Mouse (Mus musculus) T-helper 17 cell (primary cell): ENCODE data around the gene Xrcc2.

Experiments used
- in situ Hi-C, 2 experiments: fragments of 300-600 bp; cut with MboI, MseI; formaldehyde crosslinking; loops; 1 replicate in 1 of 2; 2 replicates in 1 of 2; pipeline ENCODE4 v1.15.1; 2025; ENCODE audit warnings: high pct_unique_total_duplicates in 2 of 2

The Xrcc2 gene

DNA sequence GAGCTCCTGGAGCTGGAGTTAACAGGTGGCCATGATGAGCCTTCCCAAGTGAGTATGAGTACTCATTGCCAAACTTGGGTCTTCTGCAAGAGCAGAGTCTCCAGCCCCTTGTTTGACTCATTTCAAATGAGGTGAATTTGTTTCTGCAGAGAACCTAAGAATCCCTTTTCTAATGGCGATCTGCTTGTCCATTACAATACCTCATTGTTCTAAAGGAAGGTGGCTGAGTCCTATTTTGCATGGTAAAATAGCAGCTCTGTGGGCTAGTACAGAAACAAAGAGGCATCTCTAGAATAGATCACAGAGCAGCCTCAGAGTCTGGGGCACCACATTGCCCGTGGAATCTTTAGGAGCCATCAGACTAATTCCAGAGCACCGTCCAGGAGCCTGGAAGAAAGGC is 34.6 kb downstream of the Xrcc2 start:
- in situ Hi-C loops: loop anchor here in 1 of 2 experiments (10.0 kb wide), 1 partner anchor 1666 kb away; no protein-coding TSS in a partner anchor

DNA sequence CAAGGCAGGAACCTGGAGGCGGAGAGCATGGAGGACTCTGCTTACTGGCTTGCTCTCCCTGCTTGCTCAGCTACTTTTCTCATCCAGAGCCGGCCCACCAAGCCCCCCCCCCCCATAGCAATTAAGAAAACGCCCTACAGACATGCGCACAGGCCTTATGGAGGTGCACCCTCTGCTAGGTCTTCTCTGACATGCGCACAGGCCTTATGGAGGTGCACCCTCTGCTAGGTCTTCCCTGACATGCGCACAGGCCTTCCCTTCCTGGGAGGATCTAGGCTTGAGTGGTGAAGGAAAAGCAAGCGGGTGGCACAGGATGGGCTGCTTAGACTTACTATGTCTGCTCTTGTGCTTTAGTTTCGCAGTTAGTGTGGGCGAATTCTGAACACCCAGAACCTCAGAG is 37.3 kb downstream of the Xrcc2 start:
- in situ Hi-C loops: no loop called here

- in situ Hi-C loops: no loop called here
Measured at GRCm38 (mm10) chr5:25666684-25667083, 38.9 kb downstream of the Xrcc2 start.

- in situ Hi-C loops: no loop called here
Measured at GRCm38 (mm10) chr5:25666108-25666507, 39.5 kb downstream of the Xrcc2 start.

- in situ Hi-C loops: no loop called here
Measured at GRCm38 (mm10) chr5:25665516-25665915, 40.1 kb downstream of the Xrcc2 start.

DNA sequence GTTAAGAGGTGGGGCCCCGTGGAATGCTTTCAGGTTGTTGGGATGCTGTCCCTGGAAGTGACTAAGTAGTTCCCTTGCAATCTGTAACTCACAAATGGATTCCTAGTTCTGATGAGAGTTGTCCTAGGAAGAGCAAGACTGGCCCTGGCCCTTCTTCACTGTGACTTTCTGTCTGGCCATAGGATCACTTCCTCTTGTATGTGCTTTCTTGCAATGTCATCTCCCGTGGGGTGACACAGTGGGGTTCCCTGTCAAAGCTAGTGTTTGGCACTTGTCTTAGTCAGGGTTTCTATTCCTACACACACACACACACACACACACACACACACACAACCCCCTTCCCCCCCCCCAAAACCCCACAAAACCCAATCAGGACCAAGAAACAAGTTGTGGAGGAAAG is 42.5 kb downstream of the Xrcc2 start:
- in situ Hi-C loops: no loop called here

DNA sequence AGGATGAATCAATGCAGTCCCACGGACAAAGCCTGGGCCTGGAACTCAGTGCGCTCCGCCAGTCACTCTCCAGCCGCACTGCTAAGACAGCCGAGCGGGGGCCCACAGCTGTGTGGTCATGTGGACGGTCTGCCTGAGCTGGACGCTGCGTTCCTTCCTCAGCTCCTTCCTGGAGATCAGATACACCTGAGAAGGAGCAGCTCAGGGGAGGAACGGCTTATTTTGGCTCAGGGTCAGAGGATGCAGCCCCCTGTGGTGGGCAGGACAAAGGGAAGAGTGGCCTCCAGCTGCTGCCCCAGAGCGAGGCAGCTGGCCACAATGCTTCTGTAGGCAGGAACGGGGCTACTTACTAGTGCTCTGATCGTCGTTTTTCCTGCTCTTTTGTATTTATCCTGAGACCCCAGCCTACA is 51.0 kb downstream of the Xrcc2 start:
- in situ Hi-C loops: no loop called here

DNA sequence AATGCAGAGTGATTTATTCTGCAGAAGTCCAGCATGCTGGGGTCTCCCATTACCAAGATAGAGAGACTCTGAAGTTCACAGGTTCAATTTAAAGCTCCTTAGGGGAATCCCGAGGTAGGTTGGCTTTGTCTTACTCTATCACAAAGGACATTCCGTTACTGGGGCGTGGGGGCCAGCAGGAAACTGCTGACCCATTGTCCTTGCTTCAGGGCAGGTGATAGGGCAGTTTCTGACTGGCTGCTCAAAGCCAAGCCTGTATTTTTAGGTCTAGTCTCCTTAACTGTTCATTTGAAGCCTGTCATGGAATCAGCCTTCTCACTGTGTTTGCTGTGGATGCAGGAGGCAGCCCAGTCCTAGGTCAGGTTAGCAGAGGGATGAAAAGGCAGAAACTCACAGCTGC is 52.2 kb downstream of the Xrcc2 start:
- in situ Hi-C loops: no loop called here

DNA sequence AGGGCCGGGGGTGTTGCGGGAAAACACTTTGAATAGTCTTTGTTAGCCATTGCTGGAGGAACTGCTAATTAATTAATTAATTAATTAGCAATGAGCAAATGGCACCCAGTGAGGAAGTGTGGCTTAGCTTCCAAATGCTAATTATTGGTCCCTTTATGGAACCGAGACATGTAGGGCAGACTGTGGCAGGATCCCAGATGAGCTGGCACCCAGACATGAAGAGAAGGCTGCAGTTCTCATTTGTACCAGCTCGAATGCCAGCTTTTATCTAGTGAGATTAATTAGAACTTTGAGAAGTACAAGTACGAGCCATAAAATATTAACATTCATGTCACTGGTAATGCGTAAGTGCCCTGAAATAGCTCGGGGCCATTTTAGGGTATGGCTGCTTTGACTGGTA is 53.2 kb downstream of the Xrcc2 start:
- in situ Hi-C loops: no loop called here

- in situ Hi-C loops: no loop called here
Measured at GRCm38 (mm10) chr5:25645661-25646364, 59.8 kb downstream of the Xrcc2 start.

DNA sequence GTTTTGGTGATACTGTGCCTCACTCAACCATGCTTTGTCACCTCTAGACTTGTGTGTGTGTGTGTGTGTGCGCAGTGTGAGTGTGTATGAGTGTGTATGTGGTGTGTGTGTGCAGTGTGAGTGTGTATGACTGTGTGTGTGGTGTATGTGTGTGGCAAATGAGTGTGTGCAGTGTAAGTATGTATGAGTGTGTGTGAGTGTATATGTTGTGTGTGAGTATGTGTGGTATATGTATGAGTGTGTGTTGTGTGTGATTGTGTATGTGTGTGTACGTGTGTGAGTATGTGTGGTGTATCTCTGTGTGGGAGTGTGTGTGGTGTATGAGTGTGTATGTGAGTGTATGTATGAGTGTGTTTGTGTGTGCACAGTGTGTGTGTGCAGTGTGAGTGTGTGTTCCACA is 61.1 kb downstream of the Xrcc2 start:
- in situ Hi-C loops: no loop called here

- in situ Hi-C loops: no loop called here
Measured at GRCm38 (mm10) chr5:25642741-25643140, 62.9 kb downstream of the Xrcc2 start.
